Mouse (Mus musculus) liver, embryonic 16.5 days (tissue): Measurements from ENCODE around the gene Krt42. TPM values are rescaled to one million over a fixed set of nuclear protein-coding genes. Genes with fewer than 3 reads are reported as not detected.

Experiments used
- ATAC-seq: fragments of 200-750 bp; cut with Nextera tagmentation; 2 replicates; pipeline ENCODE4 v1.8.0; 2017; ENCODE audit warnings: low read depth, mild to moderate bottlenecking, moderate number of reproducible peaks, moderate library complexity
- H3K27ac ChIP-seq: fragments of 300-500 bp; sonication (generic); 2 replicates; pipeline ENCODE4 v1.5.1; 2014; ENCODE audit warnings: mild to moderate bottlenecking, low read length
- H3K27me3 ChIP-seq: fragments of 300-500 bp; sonication (generic); 2 replicates; pipeline ENCODE4 v1.6.1; 2014; ENCODE audit warnings: low read depth, low read length, mixed read lengths; ENCODE audit not compliant: control insufficient read depth, insufficient read depth
- H3K36me3 ChIP-seq: fragments of 300-500 bp; sonication (generic); 2 replicates; pipeline ENCODE4 v1.6.1; 2014; ENCODE audit warnings: mild to moderate bottlenecking; ENCODE audit not compliant: control insufficient read depth, insufficient read depth
- H3K4me1 ChIP-seq: fragments of 300-500 bp; sonication (generic); 2 replicates; pipeline ENCODE4 v1.6.1; 2014; ENCODE audit warnings: low read depth, low read length, mixed read lengths; ENCODE audit not compliant: control insufficient read depth
- H3K4me2 ChIP-seq: fragments of 300-500 bp; sonication (generic); 2 replicates; pipeline ENCODE4 v1.6.1; 2014; ENCODE audit warnings: low read depth, low read length, mixed read lengths
- H3K4me3 ChIP-seq: fragments of 300-500 bp; sonication (generic); 2 replicates; pipeline ENCODE4 v1.5.1; 2014; ENCODE audit warnings: low read depth, mild to moderate bottlenecking, low read length
- H3K9ac ChIP-seq: fragments of 300-500 bp; sonication (generic); 2 replicates; pipeline ENCODE4 v1.6.1; 2014; ENCODE audit warnings: low read depth, low read length
- H3K9me3 ChIP-seq: fragments of 300-500 bp; sonication (generic); replicated peaks from 2 replicates; pipeline ENCODE4 v1.6.1; 2016; ENCODE audit warnings: low read length; ENCODE audit not compliant: control insufficient read depth
- WGBS: fragments of 180-500 bp; shearing (Covaris S2); extraction: QIAGEN DNeasy Blood & Tissue Kit; methylation state at CpG from one replicate; pipeline ENCODE4 v1.1.7; 2014; ENCODE audit not compliant: insufficient replicate concordance; 5-methylcytosine and 5-hydroxymethylcytosine counted together
- polyA plus RNA-seq: library from polyadenylated mRNA; unstranded; fragments of >200 nt; fragmentation: Nextera tagmentation; extraction: Ambion mirVana; gene quantifications from 2 replicates; pipeline ENCODE4 v1.2.1, GENCODE M21; 2015

The Krt42 gene
- polyA plus RNA-seq, 1 experiment from 2014 or later = not detected

- Histone ChIP-seq H3K4me3 (no peak overlapping the region), H3K9me3 (no peaks in the 10 kb centered on the region), H3K4me2 (no peak overlapping the region), H3K27me3 (no peaks in the 10 kb centered on the region), H3K9ac (no peak overlapping the region), H3K4me1 (no peaks in the 10 kb centered on the region), H3K27ac (no peak overlapping the region), H3K36me3 (no peaks in the 10 kb centered on the region)
- WGBS = 48% methylated on average over 10 of the region's 10 CpGs
- ATAC-seq = no peak
These were observed 17.4 kb upstream of the Krt42 start for GRCm38 (mm10) chr11:100287024-100287423.

DNA sequence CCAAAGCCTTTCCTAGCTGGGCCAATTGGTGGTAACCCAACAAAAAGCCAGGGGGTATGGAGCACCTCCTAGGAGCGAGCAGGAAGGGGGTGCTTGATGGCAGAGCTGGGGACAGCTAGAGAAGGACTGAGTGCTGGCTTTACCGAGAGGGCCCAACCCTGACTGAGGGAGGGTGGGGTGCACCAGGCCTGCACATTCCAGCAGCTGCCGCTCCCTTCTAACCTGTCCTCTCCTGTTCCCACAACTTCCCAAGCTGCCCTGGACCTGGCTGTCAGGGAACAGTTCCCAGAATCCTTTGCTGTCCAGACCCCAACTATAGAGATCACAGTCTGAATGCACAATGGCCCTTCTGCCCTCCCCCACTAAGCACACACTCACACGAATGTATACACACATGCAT is 15.3 kb upstream of the Krt42 start:
- Histone ChIP-seq H3K4me2 (no peak overlapping the region), H3K9ac (no peak overlapping the region), H3K9me3 (no peaks in the 10 kb centered on the region), H3K36me3 (no peaks in the 10 kb centered on the region), H3K27ac (no peak overlapping the region), H3K27me3 (no peaks in the 10 kb centered on the region), H3K4me3 (no peak overlapping the region), H3K4me1 (no peaks in the 10 kb centered on the region)
- WGBS = 58% methylated on average over 4 of the region's 4 CpGs
- ATAC-seq = no peak

GRCm38 (mm10) chr11:100282549-100282948 is 12.9 kb upstream of the Krt42 start:
- Histone ChIP-seq H3K27me3 (no peaks in the 10 kb centered on the region), H3K4me2 (no peak overlapping the region), H3K4me3 (no peak overlapping the region), H3K36me3 (no peaks in the 10 kb centered on the region), H3K4me1 (no peaks in the 10 kb centered on the region), H3K27ac (no peak overlapping the region), H3K9ac (no peak overlapping the region), H3K9me3 (no peaks in the 10 kb centered on the region)
- no peak for ATAC-seq
- 21% methylated on average over 10 of the region's 10 CpGs for WGBS

DNA sequence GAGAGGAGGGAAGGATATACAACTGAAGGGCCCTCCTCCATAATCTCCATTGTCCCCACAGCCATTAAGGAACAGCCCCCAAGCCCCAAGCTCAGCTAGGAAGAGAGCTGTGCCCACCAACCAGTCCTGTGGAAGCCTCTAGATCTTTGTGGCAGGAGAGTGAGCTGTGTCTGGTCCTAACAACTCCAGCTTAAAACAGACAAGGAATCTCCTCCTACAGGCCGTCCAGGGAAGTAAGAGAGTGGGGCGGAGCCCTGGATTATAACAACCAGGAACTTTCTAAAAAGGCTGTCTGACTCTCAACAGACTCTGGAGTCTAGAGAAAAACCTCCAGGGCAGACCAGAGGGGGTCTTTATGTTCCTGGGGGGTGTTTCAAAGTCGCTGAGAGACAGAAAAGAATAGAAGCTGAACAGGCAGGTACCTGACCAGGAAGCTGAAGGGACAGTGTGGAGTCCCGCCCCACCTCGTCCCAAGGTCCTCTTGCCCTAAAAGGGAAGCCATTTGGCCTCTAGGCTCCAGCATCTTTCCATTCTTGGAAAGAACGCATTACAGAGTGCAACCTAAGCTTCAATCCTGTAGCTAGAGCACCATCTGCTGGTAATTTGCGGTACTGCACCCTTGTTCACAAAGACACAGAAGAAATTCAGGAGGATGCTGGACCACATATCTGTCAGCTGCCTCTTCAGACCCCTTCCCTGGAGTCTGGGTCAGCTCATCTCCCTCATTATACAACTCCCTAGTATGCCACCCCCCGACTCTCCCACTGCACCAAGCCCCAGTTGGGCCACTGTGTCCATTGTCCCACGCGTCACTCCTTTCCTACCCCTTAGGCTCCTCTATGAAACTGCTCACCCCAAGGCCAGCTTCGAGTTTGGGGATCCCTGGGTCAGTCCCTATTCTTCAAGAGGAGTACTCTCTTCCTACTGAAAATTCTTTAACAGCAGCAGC is 12.2 kb upstream of the Krt42 start:
- H3K27ac ChIP-seq = no peak overlapping the region
- WGBS = 22% methylated on average over 11 of the region's 11 CpGs
- H3K36me3 ChIP-seq = no peaks in the 10 kb centered on the region
- H3K4me3 ChIP-seq = no peak overlapping the region
- no peak overlapping the region for H3K9ac ChIP-seq
- no peaks in the 10 kb centered on the region for H3K27me3 ChIP-seq
- no peaks in the 10 kb centered on the region for H3K9me3 ChIP-seq
- no peaks in the 10 kb centered on the region for H3K4me1 ChIP-seq
- ATAC-seq = no peak
- no peak overlapping the region for H3K4me2 ChIP-seq

DNA sequence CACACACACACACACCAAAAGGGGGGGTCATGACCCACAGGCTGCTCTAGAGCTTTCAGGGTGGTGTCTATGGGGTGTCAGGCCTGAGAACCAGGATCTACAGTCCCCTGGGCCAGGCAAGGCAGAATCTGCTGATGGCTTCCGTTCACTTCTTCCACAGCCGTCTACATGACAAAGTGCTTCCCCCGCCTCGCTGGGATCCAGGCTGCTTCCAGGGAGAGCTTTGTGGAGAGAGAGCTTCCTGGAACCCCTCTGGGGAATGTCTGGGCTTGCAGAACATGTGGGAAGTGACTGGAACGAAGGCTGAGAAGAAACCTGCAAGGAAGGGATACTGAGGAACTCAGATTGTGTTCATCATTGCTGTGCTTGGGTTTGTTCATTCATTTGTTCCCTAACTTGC is 9.1 kb upstream of the Krt42 start:
- Histone ChIP-seq H3K4me1 (no peaks in the 10 kb centered on the region), H3K4me2 (no peak overlapping the region), H3K9me3 (no peaks in the 10 kb centered on the region), H3K27ac (no peak overlapping the region), H3K4me3 (no peak overlapping the region), H3K9ac (no peak overlapping the region), H3K27me3 (no peaks in the 10 kb centered on the region), H3K36me3 (no peaks in the 10 kb centered on the region)
- no peak for ATAC-seq
- 39% methylated on average over 5 of the region's 5 CpGs for WGBS

- H3K36me3 ChIP-seq = no peaks in the 10 kb centered on the region
- no peak overlapping the region for H3K4me2 ChIP-seq
- H3K27ac ChIP-seq = no peak overlapping the region
- H3K9ac ChIP-seq = no peak overlapping the region
- 44% methylated on average over 15 of the region's 15 CpGs for WGBS
- H3K4me3 ChIP-seq = no peak overlapping the region
- ATAC-seq = no peak
- no peaks in the 10 kb centered on the region for H3K4me1 ChIP-seq
- no peaks in the 10 kb centered on the region for H3K27me3 ChIP-seq
- no peaks in the 10 kb centered on the region for H3K9me3 ChIP-seq
These were observed 8.2 kb upstream of the Krt42 start for GRCm38 (mm10) chr11:100277726-100278480.

- Histone ChIP-seq H3K27me3 (no peaks in the 10 kb centered on the region), H3K4me2 (no peak overlapping the region), H3K9ac (no peak overlapping the region), H3K4me3 (no peak overlapping the region), H3K9me3 (no peaks in the 10 kb centered on the region), H3K36me3 (no peaks in the 10 kb centered on the region), H3K4me1 (no peaks in the 10 kb centered on the region), H3K27ac (no peak overlapping the region)
- WGBS = 45% methylated on average over 5 of the region's 5 CpGs
- ATAC-seq = no peak
These were observed 5.8 kb upstream of the Krt42 start for GRCm38 (mm10) chr11:100275466-100275865.

- Histone ChIP-seq H3K4me1 (no peaks in the 10 kb centered on the region), H3K9me3 (no peaks in the 10 kb centered on the region), H3K4me2 (no peak overlapping the region), H3K9ac (no peak overlapping the region), H3K36me3 (no peaks in the 10 kb centered on the region), H3K27me3 (no peaks in the 10 kb centered on the region), H3K27ac (no peak overlapping the region), H3K4me3 (no peak overlapping the region)
- no peak for ATAC-seq
- 63% methylated on average over 7 of the region's 7 CpGs for WGBS
These were observed 5.0 kb upstream of the Krt42 start for GRCm38 (mm10) chr11:100274719-100275118.

DNA sequence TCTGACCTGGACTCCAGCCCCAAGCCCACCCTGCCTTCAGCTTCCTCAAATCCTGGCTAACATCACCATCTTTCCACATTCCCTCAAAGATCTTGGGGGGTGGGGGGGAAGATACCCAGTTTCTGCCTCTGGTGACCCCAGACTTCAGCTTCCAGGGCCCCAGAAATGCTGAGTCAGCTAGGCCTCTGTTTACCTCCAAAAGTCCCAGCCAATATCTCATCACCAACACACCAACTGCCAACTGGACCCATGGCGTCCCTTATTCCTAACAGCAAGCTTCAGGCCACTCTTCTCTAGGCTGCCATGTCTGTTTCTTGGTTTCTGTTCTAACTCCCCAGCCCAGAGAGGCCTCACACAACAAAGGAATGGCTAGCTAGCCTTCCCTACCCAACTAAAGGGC is 2.2 kb upstream of the Krt42 start:
- Histone ChIP-seq H3K9ac (no peak overlapping the region), H3K4me2 (no peak overlapping the region), H3K4me3 (no peak overlapping the region), H3K9me3 (no peaks in the 10 kb centered on the region), H3K27ac (no peak overlapping the region), H3K36me3 (no peaks in the 10 kb centered on the region), H3K27me3 (no peaks in the 10 kb centered on the region), H3K4me1 (no peaks in the 10 kb centered on the region)
- WGBS = 57% methylated on average over 1 of the region's 1 CpGs
- ATAC-seq = no peak
